Mouse (Mus musculus): ENCODE measurements around the gene Osbpl5. TPM values are rescaled to one million over a fixed set of nuclear protein-coding genes. Genes with fewer than 3 reads are reported as not detected.

Gene Osbpl5
- polyA plus RNA-seq, 1 experiment from 2014 or later = 26.4 TPM

DNA sequence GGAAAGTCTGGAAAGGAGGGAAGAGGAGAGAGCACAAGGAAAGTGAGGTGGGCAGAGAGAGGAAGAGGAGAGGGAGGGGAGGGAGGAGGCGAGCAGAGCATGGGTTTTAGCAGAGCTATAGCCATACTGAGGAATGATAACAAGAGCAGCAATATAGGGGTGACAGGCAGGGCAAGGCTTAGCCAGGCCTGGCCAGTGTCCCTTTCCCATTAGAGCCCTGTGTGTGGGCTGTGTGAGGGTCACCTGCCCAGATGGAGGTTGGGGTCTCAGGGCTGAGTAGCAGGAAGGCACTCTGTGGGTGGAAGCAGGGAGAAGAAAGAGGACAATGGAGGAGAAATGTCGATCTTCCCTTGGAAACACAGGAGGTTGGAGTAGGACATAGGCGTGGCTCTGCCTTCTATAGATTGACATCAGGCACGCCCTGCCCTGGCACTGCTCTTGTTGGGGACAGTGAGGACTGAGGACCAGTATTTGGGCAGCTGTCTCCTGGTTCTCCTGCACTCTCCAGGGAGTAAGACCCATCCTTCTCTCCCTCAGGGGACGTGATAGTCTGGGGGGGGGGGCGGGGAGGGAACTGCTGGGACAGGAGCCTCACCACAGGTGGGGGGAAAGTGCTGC is 26.7 kb upstream of the Osbpl5 start:
- Histone ChIP-seq H3K27me3 (replicated peaks; ENCODE audit: control insufficient read depth, insufficient read depth, low read length) (no peaks in the 10 kb centered on the region), H3K4me3 (ENCODE audit: low read length) (peak overlapping the region; percentile 49), H3K9me3 (ENCODE audit: control insufficient read depth, low read length) (no peaks in the 10 kb centered on the region), H3K36me3 (ENCODE audit: control insufficient read depth, insufficient read depth, low read length) (no peaks in the 10 kb centered on the region), H3K4me1 (ENCODE audit: control insufficient read depth, insufficient read depth, low read length) (peaks cover 14% of the 10 kb centered on the region), H3K9ac (ENCODE audit: low read depth, low read length) (peak overlapping the region; percentile 68), H3K4me2 (ENCODE audit: low read depth, low read length) (peak overlapping the region; percentile 71), H3K27ac (ENCODE audit: low read length) (peak overlapping the region; percentile 65; the same call in 1 of the 2 replicates)
- 23% methylated on average over 6 of the region's 6 CpGs for WGBS
- peak; percentile 74 for ATAC-seq

DNA sequence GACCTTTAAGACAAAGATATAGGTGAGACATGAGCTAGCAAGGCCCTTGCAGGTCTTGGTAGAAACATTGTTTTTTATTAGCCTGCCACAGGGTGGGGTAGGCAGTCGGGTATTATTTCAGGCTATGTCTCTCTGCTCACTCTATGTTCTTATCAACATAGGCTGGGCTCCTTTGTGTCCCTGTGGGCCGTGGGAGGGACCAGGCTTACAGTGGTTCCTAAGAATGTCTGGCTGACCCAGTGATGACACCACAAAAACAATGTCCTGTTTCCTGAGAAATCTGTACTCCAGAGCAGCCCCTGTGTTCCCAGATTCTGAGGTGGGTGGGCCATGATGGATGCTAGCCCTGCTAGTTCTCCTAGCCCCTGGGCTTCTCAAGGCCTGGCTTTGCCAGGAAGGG is 20.6 kb upstream of the Osbpl5 start:
- 45% methylated on average over 2 of the region's 2 CpGs for WGBS
- no peak overlapping the region for H3K4me3 ChIP-seq (ENCODE audit: low read length)
- no peak overlapping the region for H3K9ac ChIP-seq (ENCODE audit: low read depth, low read length)
- ATAC-seq = no peak
- H3K36me3 ChIP-seq (ENCODE audit: control insufficient read depth, insufficient read depth, low read length) = no peaks in the 10 kb centered on the region
- no peaks in the 10 kb centered on the region for H3K9me3 ChIP-seq (ENCODE audit: control insufficient read depth, low read length)
- H3K4me1 ChIP-seq (ENCODE audit: control insufficient read depth, insufficient read depth, low read length) = peaks cover 7% of the 10 kb centered on the region
- H3K27me3 ChIP-seq (replicated peaks; ENCODE audit: control insufficient read depth, insufficient read depth, low read length) = no peaks in the 10 kb centered on the region
- H3K27ac ChIP-seq (ENCODE audit: low read length) = no peak overlapping the region
- no peak overlapping the region for H3K4me2 ChIP-seq (ENCODE audit: low read depth, low read length)

DNA sequence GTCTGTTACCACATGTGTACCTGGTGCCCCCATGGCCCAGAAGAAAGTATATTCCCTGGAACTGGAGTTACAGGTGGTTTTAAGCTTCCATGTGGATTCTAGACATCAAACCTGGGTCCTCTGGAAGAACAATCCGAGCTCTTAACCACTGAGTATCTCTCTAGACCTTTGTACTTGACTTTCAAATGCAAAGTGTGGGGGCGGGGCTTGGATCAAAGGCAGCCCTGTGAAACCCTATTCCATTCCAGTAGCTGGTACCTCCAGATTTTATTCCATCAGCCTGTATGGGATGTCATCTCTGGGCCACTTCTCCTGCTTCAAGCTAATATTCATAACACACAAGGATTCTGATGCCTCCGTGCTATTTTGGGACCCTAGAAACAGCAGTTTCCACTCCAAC is 19.4 kb upstream of the Osbpl5 start:
- WGBS = 23% methylated on average over 3 of the region's 3 CpGs
- no peak overlapping the region for H3K4me2 ChIP-seq (ENCODE audit: low read depth, low read length)
- H3K27me3 ChIP-seq (replicated peaks; ENCODE audit: control insufficient read depth, insufficient read depth, low read length) = no peaks in the 10 kb centered on the region
- no peak overlapping the region for H3K27ac ChIP-seq (ENCODE audit: low read length)
- no peak overlapping the region for H3K4me3 ChIP-seq (ENCODE audit: low read length)
- no peaks in the 10 kb centered on the region for H3K9me3 ChIP-seq (ENCODE audit: control insufficient read depth, low read length)
- peaks cover 7% of the 10 kb centered on the region for H3K4me1 ChIP-seq (ENCODE audit: control insufficient read depth, insufficient read depth, low read length)
- no peak overlapping the region for H3K9ac ChIP-seq (ENCODE audit: low read depth, low read length)
- ATAC-seq = peak; percentile 74
- H3K36me3 ChIP-seq (ENCODE audit: control insufficient read depth, insufficient read depth, low read length) = no peaks in the 10 kb centered on the region

DNA sequence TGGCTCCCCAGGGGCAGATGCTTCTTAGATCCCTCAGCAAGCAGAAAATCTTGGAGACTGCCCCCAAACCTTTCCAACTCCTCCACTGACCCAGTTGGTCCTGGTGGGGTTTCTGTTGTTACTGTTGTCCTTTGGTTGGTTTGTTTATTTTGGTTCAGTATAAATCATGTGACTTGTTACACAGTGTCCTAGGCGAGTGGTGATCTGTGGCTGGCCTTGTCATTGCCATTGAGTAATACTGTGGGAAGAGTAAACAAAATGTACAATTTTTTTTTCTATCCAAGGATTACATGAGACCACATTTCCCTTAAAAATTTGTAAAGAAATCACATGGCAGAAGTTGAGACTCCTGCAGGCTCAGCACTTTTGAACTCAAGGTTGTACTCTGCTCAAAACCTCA is 12.7 kb upstream of the Osbpl5 start:
- Histone ChIP-seq H3K4me1 (ENCODE audit: control insufficient read depth, insufficient read depth, low read length) (peaks cover 4% of the 10 kb centered on the region), H3K27ac (ENCODE audit: low read length) (no peak overlapping the region), H3K27me3 (replicated peaks; ENCODE audit: control insufficient read depth, insufficient read depth, low read length) (peaks cover 5% of the 10 kb centered on the region; the same call in 1 of the 2 replicates), H3K36me3 (ENCODE audit: control insufficient read depth, insufficient read depth, low read length) (no peaks in the 10 kb centered on the region), H3K4me3 (ENCODE audit: low read length) (no peak overlapping the region), H3K9me3 (ENCODE audit: control insufficient read depth, low read length) (no peaks in the 10 kb centered on the region), H3K9ac (ENCODE audit: low read depth, low read length) (no peak overlapping the region), H3K4me2 (ENCODE audit: low read depth, low read length) (no peak overlapping the region)
- WGBS = 52% methylated on average over 1 of the region's 1 CpGs
- ATAC-seq = 0 out of 2 replicates have a peak, but pooled peaks have one; percentile 36

DNA sequence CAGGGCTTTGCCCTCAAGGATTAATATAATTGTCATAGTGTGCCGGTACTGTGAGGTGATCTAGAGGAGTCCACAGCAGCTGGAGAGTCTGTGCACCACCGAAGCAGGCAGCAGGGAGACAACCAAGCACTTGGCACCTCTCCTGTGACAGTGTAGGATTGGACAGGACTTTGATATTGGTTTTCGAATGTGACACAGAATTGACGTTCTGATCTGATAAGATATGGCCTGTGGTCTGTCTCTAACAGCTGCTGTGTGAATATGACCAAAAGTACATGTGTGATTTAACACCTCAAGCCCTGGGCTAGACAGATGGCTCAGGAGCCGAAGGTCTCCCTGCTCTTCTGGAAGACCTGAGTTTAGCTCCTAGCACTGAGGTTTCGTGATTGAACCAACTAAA is 11.5 kb upstream of the Osbpl5 start:
- H3K9ac ChIP-seq (ENCODE audit: low read depth, low read length) = no peak overlapping the region
- no peak overlapping the region for H3K4me3 ChIP-seq (ENCODE audit: low read length)
- no peaks in the 10 kb centered on the region for H3K36me3 ChIP-seq (ENCODE audit: control insufficient read depth, insufficient read depth, low read length)
- H3K27me3 ChIP-seq (replicated peaks; ENCODE audit: control insufficient read depth, insufficient read depth, low read length) = peaks cover 5% of the 10 kb centered on the region; the same call in 1 of the 2 replicates
- H3K9me3 ChIP-seq (ENCODE audit: control insufficient read depth, low read length) = no peaks in the 10 kb centered on the region
- 49% methylated on average over 6 of the region's 6 CpGs for WGBS
- ATAC-seq = peak; percentile 71
- H3K27ac ChIP-seq (ENCODE audit: low read length) = no peak overlapping the region
- H3K4me2 ChIP-seq (ENCODE audit: low read depth, low read length) = no peak overlapping the region
- peaks cover 4% of the 10 kb centered on the region for H3K4me1 ChIP-seq (ENCODE audit: control insufficient read depth, insufficient read depth, low read length)

DNA sequence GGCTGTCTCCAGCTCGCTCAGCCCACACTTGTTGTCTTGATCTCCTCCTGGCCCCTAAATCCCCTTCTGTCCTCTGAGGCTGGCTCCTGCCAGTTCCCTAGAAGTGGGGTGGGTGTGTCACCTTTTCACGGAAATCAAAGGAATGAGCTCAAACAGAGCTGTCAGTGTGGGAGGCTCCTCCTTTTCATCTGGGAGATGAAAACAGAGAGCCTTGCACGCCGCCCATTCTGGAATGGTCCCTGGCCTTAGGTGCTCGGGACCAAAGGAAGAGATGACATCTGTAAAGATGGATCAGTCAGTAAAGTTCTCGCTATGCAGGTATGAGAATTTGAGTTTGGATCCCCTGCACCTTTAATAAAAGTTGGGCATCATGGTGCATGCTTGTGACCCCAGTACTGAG is 10.1 kb upstream of the Osbpl5 start, which contains the start of gene Mrgprg:
Gene Mrgprg (minus strand): TSS at position 101 of the 400 bp plus-strand sequence.
- Histone ChIP-seq H3K27me3 (replicated peaks; ENCODE audit: control insufficient read depth, insufficient read depth, low read length) (peaks cover 5% of the 10 kb centered on the region; the same call in 1 of the 2 replicates), H3K27ac (ENCODE audit: low read length) (no peak within 1 kb of the TSS), H3K9me3 (ENCODE audit: control insufficient read depth, low read length) (no peaks in the 10 kb centered on the region), H3K4me1 (ENCODE audit: control insufficient read depth, insufficient read depth, low read length) (peaks cover 4% of the 10 kb centered on the region), H3K36me3 (ENCODE audit: control insufficient read depth, insufficient read depth, low read length) (no peaks in the 10 kb centered on the region), H3K4me2 (ENCODE audit: low read depth, low read length) (no peak within 1 kb of the TSS), H3K9ac (ENCODE audit: low read depth, low read length) (no peak within 1 kb of the TSS), H3K4me3 (ENCODE audit: low read length) (no peak within 1 kb of the TSS)
- WGBS = 49% methylated on average over 6 of the region's 6 CpGs
- no peak for ATAC-seq

DNA sequence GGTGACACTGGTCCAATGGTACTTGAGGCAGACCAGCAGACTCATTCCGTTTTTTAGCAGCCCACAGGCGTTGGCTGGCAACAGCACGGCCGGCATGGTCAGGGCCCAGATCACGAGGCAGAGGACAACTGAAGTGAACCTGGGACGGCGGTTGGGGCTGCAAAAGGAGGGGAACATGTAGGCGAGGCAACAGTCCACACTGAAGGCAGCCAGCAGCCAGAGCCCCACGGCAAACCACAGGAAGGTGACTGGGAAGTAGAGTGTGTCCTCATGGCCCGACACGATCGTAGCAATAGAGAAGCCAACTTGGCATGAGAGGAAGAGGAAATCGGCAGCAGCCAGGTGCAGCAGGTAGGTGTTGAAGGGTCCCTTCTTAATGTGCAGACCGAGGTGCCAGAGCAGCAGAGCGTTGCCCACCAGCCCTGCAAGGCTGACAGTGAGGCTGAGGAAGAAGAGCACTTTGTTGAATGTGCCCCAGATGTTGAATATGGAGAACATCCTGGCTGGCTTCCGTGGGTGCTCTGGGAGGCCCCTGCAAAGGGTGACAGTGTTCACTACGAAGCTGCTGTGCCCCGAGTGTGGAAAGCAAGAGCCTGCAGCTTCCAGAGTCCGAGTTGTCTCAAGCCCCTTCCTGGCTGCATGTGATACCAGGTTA is 8.2 kb upstream of the Osbpl5 start:
- Histone ChIP-seq H3K4me1 (ENCODE audit: control insufficient read depth, insufficient read depth, low read length) (peaks cover 2% of the 10 kb centered on the region), H3K4me2 (ENCODE audit: low read depth, low read length) (no peak overlapping the region), H3K27me3 (replicated peaks; ENCODE audit: control insufficient read depth, insufficient read depth, low read length) (peaks cover 5% of the 10 kb centered on the region; the same call in 1 of the 2 replicates), H3K9me3 (ENCODE audit: control insufficient read depth, low read length) (no peaks in the 10 kb centered on the region), H3K4me3 (ENCODE audit: low read length) (no peak overlapping the region), H3K9ac (ENCODE audit: low read depth, low read length) (no peak overlapping the region), H3K27ac (ENCODE audit: low read length) (no peak overlapping the region), H3K36me3 (ENCODE audit: control insufficient read depth, insufficient read depth, low read length) (no peaks in the 10 kb centered on the region)
- no peak for ATAC-seq
- WGBS = 73% methylated on average over 19 of the region's 19 CpGs

DNA sequence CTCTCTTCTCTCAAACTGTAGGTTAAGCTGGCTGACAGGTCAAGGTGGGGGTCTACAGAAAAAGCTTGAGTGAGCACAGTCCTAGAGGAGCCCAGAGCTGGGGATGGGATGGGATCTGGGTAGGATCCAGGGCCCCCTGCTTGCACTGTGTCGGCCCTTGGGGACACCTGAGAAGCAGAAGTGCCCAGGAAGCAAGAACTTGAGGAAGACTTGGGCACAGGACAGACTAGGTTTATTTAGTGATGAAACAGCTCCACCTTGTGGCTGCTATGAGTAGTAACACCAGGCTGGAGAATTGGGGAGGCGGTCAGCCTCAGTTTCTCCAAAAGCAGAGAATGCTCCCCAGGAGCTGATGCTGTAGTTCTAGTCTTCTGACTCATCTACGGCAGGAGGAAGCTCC is 7.0 kb upstream of the Osbpl5 start:
- H3K4me2 ChIP-seq (ENCODE audit: low read depth, low read length) = no peak overlapping the region
- 18% methylated on average over 3 of the region's 3 CpGs for WGBS
- peak; percentile 23; the same call in 1 of the 2 replicates for ATAC-seq
- H3K9me3 ChIP-seq (ENCODE audit: control insufficient read depth, low read length) = no peaks in the 10 kb centered on the region
- H3K4me3 ChIP-seq (ENCODE audit: low read length) = no peak overlapping the region
- no peaks in the 10 kb centered on the region; the same call in 1 of the 2 replicates for H3K4me1 ChIP-seq (ENCODE audit: control insufficient read depth, insufficient read depth, low read length)
- no peaks in the 10 kb centered on the region for H3K36me3 ChIP-seq (ENCODE audit: control insufficient read depth, insufficient read depth, low read length)
- H3K27me3 ChIP-seq (replicated peaks; ENCODE audit: control insufficient read depth, insufficient read depth, low read length) = peaks cover 5% of the 10 kb centered on the region; the same call in 1 of the 2 replicates
- no peak overlapping the region for H3K27ac ChIP-seq (ENCODE audit: low read length)
- no peak overlapping the region for H3K9ac ChIP-seq (ENCODE audit: low read depth, low read length)

DNA sequence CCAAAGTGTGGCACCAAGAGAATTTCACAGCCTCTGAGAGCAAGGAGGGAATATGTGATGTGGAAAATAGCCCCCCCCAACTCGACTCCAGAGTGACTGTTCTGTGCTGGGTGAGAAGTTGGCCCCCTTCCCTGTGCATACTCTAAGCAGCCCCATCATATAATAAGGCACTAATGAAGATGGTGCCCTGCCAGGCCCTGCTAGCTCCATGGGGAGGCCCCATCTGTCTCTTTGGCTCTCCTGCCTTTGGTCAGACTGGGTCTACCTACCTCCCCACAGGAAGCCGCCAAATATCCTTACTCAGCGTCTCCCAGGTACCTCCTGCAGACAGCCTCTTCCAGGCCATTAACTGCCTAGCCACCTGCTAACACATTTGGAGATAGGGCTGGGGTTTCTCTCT is 2.2 kb upstream of the Osbpl5 start:
- H3K9ac ChIP-seq (ENCODE audit: low read depth, low read length) = no peak overlapping the region
- no peak overlapping the region for H3K4me2 ChIP-seq (ENCODE audit: low read depth, low read length)
- no peak for ATAC-seq
- no peak overlapping the region for H3K27ac ChIP-seq (ENCODE audit: low read length)
- H3K27me3 ChIP-seq (replicated peaks; ENCODE audit: control insufficient read depth, insufficient read depth, low read length) = peaks cover 6% of the 10 kb centered on the region; the same call in 1 of the 2 replicates
- no peaks in the 10 kb centered on the region for H3K36me3 ChIP-seq (ENCODE audit: control insufficient read depth, insufficient read depth, low read length)
- WGBS = 63% methylated on average over 3 of the region's 3 CpGs
- peaks cover 5% of the 10 kb centered on the region for H3K4me1 ChIP-seq (ENCODE audit: control insufficient read depth, insufficient read depth, low read length)
- H3K4me3 ChIP-seq (ENCODE audit: low read length) = no peak overlapping the region
- H3K9me3 ChIP-seq (ENCODE audit: control insufficient read depth, low read length) = no peaks in the 10 kb centered on the region
